Mouse (Mus musculus): ENCODE results near the gene Gm20388.
A peak's percentile ranks its signal among the peaks of the same experiment; 100 is the strongest.

GRCm38 (mm10) chr8:120828279-120828678, 917.6 kb downstream of the Gm20388 start:
- TF ChIP-seq CTCF (IDR thresholded peaks at IDR 0.05; ENCODE audit: low read depth) (peak; percentile 75), EP300 (IDR thresholded peaks at IDR 0.05; ENCODE audit: low read depth) (no peak)
